10 mouse cellular contexts compared by ENCODE assay signal in the genomic region with DNA sequence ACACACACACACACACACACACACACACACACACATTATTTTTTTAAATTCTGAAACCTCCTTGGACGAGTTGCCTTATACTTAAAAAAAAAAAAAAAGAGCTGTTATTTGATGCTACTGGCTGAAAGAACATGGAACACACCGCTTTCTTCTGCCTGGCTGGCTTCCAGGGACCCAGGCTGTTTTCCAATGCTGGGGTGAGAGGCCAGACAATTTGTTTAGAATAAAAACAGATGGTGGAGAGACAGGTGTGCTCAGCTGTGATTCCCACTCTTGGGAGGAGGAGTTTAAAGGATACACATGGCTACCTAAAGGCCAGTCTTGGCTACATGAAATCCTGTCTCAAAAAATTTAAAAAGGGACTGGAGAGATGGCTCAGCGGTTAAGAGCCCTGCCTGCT. TPM values are rescaled to one million over a fixed set of nuclear protein-coding genes. Genes with fewer than 3 reads are reported as not detected.
DNase-seq lines count a peak whose midpoint lies in the region; ATAC-seq and TF ChIP-seq lines count a peak whose summit lies in the region.
"Had no signal": no experiment of that assay in that cellular context is flagged by ENCODE, and none has a peak within 500 bp of the region (broad histone marks: within the 10 kb centered on the region; RNA-seq: fewer than 3 reads in every experiment).

No protein-coding gene starts in this region.

- TF ChIP-seq EP300 in lung, postnatal 0 days (IDR thresholded peaks at IDR 0.05), result peak; percentile 79

- intact Hi-C loops in heart, postnatal 14 days (cut with DNase I), result no loop called here

- H3K27ac ChIP-seq in lung, postnatal 0 days (ENCODE audit: low read length), result no peak overlapping the region
- H3K27ac ChIP-seq: liver, embryonic 13.5 days had no signal

- peaks cover 7% of the 10 kb centered on the region for H3K4me1 ChIP-seq in lung, postnatal 0 days (ENCODE audit: insufficient read depth, low read depth, low read length)

- 37% methylated on average over 3 of the region's 3 CpGs for WGBS in lung, postnatal 0 days

- peak; percentile 31 for ATAC-seq in lung, postnatal 0 days
- no peak for ATAC-seq in erythroid progenitor cell, adult 5-6 weeks (replicated peaks; ENCODE audit: low FRiP score, poor library complexity, severe bottlenecking)

- H3K27me3 ChIP-seq in lung, postnatal 0 days (replicated peaks; ENCODE audit: insufficient read depth, low read length), result no peaks in the 10 kb centered on the region

- peak; percentile 43 for DNase-seq in cerebellum, adult 11-12 months
- no peak for DNase-seq in cerebellum, adult 8-10 months
- peak; percentile 49 for DNase-seq in adrenal gland, postnatal 25 days
- DNase-seq in heart, postnatal 14 days, result peak; percentile 73 to 82
- peak; percentile 58 for DNase-seq in lung, postnatal 0 days (ENCODE audit: low spot score)
- no peak for DNase-seq in right cerebral cortex, postnatal 36 days (ENCODE audit: low spot score in 2 of 2)
- no peak for DNase-seq in spleen, adult 18-20 months
- DNase-seq: liver, embryonic 13.5 days had no signal

- no peak overlapping the region for H3K9ac ChIP-seq in lung, postnatal 0 days (replicated peaks; ENCODE audit: low read depth)
- H3K9ac ChIP-seq: liver, embryonic 13.5 days had no signal

- no peak overlapping the region for H3K4me2 ChIP-seq in lung, postnatal 0 days (replicated peaks; ENCODE audit: low read depth, low read length)
- H3K4me2 ChIP-seq: liver, embryonic 13.5 days had no signal

- H3K9me3 ChIP-seq in lung, postnatal 0 days (ENCODE audit: low read length), result no peaks in the 10 kb centered on the region
- H3K9me3 ChIP-seq: liver, embryonic 13.5 days had no signal

- no peak overlapping the region for H3K4me3 ChIP-seq in lung, postnatal 0 days (ENCODE audit: low read depth, low read length)
- H3K4me3 ChIP-seq: liver, embryonic 13.5 days had no signal

- no peak for TF ChIP-seq CTCF in lung, postnatal 0 days (IDR thresholded peaks at IDR 0.05)

- H3K36me3 ChIP-seq in lung, postnatal 0 days (ENCODE audit: insufficient read depth, low read length), result no peaks in the 10 kb centered on the region
- H3K36me3 ChIP-seq: liver, embryonic 13.5 days had no signal

RNA-seq across cellular contexts. Expression of a gene that starts 4.1 kb away (rescaled TPM):
- 19.7 and 26.0 TPM in 2 replicates for total RNA-seq in adrenal gland, postnatal 25 days (2021)
- 10 to 100 TPM in 1 of 2 experiments, 1 to 10 TPM in 1; 9.8 to 10.3 TPM for total RNA-seq in heart, postnatal 14 days (2021)
- polyA plus RNA-seq in lung, postnatal 0 days (2015; fragmentation: Nextera tagmentation; extraction: Ambion mirVana), result 7.8 and 8.0 TPM in 2 replicates
- total RNA-seq in erythroid progenitor cell, adult 5-6 weeks (2015; ENCODE audit: low replicate concordance), result not detected in 2 replicates
- not detected in 2 replicates for total RNA-seq in erythroid progenitor cell, adult 5-6 weeks (2017; ENCODE audit: low replicate concordance)

RNA-seq across cellular contexts. Expression of a gene that starts 5.5 kb away (rescaled TPM):
- total RNA-seq in adrenal gland, postnatal 25 days (2021), result 1.1 and 2.1 TPM in 2 replicates
- under 1 TPM; 0.07 TPM for total RNA-seq in heart, postnatal 14 days (2021)
- 0.02 and 0.04 TPM in 2 replicates for polyA plus RNA-seq in lung, postnatal 0 days (2015; fragmentation: Nextera tagmentation; extraction: Ambion mirVana)
- total RNA-seq in erythroid progenitor cell, adult 5-6 weeks (2015; ENCODE audit: low replicate concordance), result 0.72 TPM in 1 of 2 replicates, not detected in the other
- 0.13 and 0.53 TPM in 2 replicates for total RNA-seq in erythroid progenitor cell, adult 5-6 weeks (2017; ENCODE audit: low replicate concordance)
- polyA plus RNA-seq: C2C12 had no signal

RNA-seq across cellular contexts. Expression of a gene that starts 28.9 kb away (rescaled TPM):
- total RNA-seq in adrenal gland, postnatal 25 days (2021), result 4.3 and 5.4 TPM in 2 replicates
- total RNA-seq in heart, postnatal 14 days (2021), result not detected
- polyA plus RNA-seq in lung, postnatal 0 days (2015; fragmentation: Nextera tagmentation; extraction: Ambion mirVana), result 0.04 TPM in 1 of 2 replicates, not detected in the other
- total RNA-seq in erythroid progenitor cell, adult 5-6 weeks (2015; ENCODE audit: low replicate concordance), result not detected in 2 replicates
- not detected in 2 replicates for total RNA-seq in erythroid progenitor cell, adult 5-6 weeks (2017; ENCODE audit: low replicate concordance)
- polyA plus RNA-seq: C2C12 had no signal

RNA-seq across cellular contexts. Expression of a gene that starts 39.3 kb away (rescaled TPM):
- 93.6 and 103 TPM in 2 replicates for total RNA-seq in adrenal gland, postnatal 25 days (2021)
- 100 to 1,000 TPM; 101 to 108 TPM for total RNA-seq in heart, postnatal 14 days (2021)
- polyA plus RNA-seq in lung, postnatal 0 days (2015; fragmentation: Nextera tagmentation; extraction: Ambion mirVana), result 65.1 and 71.8 TPM in 2 replicates
- total RNA-seq in erythroid progenitor cell, adult 5-6 weeks (2015; ENCODE audit: low replicate concordance), result 22.6 and 26.3 TPM in 2 replicates
- total RNA-seq in erythroid progenitor cell, adult 5-6 weeks (2017; ENCODE audit: low replicate concordance), result 20.7 and 20.9 TPM in 2 replicates

RNA-seq across cellular contexts. Expression of a gene that starts 43.9 kb away (rescaled TPM):
- total RNA-seq in adrenal gland, postnatal 25 days (2021), result 26.9 and 36.1 TPM in 2 replicates
- 1 to 10 TPM; 3.6 to 4.0 TPM for total RNA-seq in heart, postnatal 14 days (2021)
- 1.9 and 2.0 TPM in 2 replicates for polyA plus RNA-seq in lung, postnatal 0 days (2015; fragmentation: Nextera tagmentation; extraction: Ambion mirVana)
- total RNA-seq in erythroid progenitor cell, adult 5-6 weeks (2015; ENCODE audit: low replicate concordance), result not detected in 2 replicates
- total RNA-seq in erythroid progenitor cell, adult 5-6 weeks (2017; ENCODE audit: low replicate concordance), result not detected in 2 replicates

Comparison
In these comparisons a context has a peak if more than half of its experiments do, and no peak if none do; other contexts are left out.
1. DNase-seq: peak in cerebellum, adult 11-12 months (single experiment), adrenal gland, postnatal 25 days (single experiment), heart, postnatal 14 days (2 of 2) and lung, postnatal 0 days (single experiment); none in cerebellum, adult 8-10 months (single experiment), right cerebral cortex, postnatal 36 days (0 of 2) and spleen, adult 18-20 months (0 of 2).
2. RNA of a gene that starts 4.1 kb away (total RNA-seq): 19.7 to 26.0 TPM in adrenal gland, postnatal 25 days and 9.8 to 10.3 TPM in heart, postnatal 14 days; not detected in erythroid progenitor cell, adult 5-6 weeks; every median in the first group is over 10 times any median in the second.